Mouse (Mus musculus) neural tube, embryonic 14.5 days (tissue): ENCODE data around the gene Robo1. TPM values are rescaled to one million over a fixed set of nuclear protein-coding genes. Genes with fewer than 3 reads are reported as not detected.

Experiments used
- ATAC-seq: fragments of 200-750 bp; cut with Nextera tagmentation; 2 replicates; pipeline ENCODE4 v1.8.0; 2017; ENCODE audit warnings: low read depth, mild to moderate bottlenecking, moderate TSS enrichment, moderate library complexity
- H3K27ac ChIP-seq: fragments of 300-500 bp; sonication (generic); 2 replicates; pipeline ENCODE4 v1.5.1; 2014; ENCODE audit warnings: low read depth, mild to moderate bottlenecking, control low read depth, low read length, moderate library complexity, mixed read lengths
- H3K27me3 ChIP-seq: fragments of 300-500 bp; sonication (generic); 2 replicates; pipeline ENCODE4 v1.6.1; 2014; ENCODE audit warnings: low read length; ENCODE audit not compliant: control insufficient read depth, insufficient read depth
- H3K36me3 ChIP-seq: fragments of 300-500 bp; sonication (generic); 2 replicates; pipeline ENCODE4 v1.6.1; 2014; ENCODE audit warnings: low read length, mixed read lengths; ENCODE audit not compliant: control insufficient read depth, insufficient read depth
- H3K4me1 ChIP-seq: fragments of 300-500 bp; sonication (generic); 2 replicates; pipeline ENCODE4 v1.6.1; 2014; ENCODE audit warnings: low read length; ENCODE audit not compliant: control insufficient read depth, insufficient read depth
- H3K4me2 ChIP-seq: fragments of 300-500 bp; sonication (generic); 2 replicates; pipeline ENCODE4 v1.6.1; 2014; ENCODE audit warnings: mild to moderate bottlenecking, low read depth, low read length, control low read depth
- H3K4me3 ChIP-seq: fragments of 300-500 bp; sonication (generic); 2 replicates; pipeline ENCODE4 v1.5.1; 2014; ENCODE audit warnings: low read depth, low read length, control low read depth, mixed read lengths
- H3K9ac ChIP-seq: fragments of 300-500 bp; sonication (generic); replicated peaks from 2 replicates; pipeline ENCODE4 v1.6.1; 2014; ENCODE audit warnings: low read depth, mild to moderate bottlenecking, control low read depth, low read length, mixed read lengths
- H3K9me3 ChIP-seq: fragments of 300-500 bp; sonication (generic); 2 replicates; pipeline ENCODE4 v1.6.1; 2016; ENCODE audit warnings: low read length; ENCODE audit not compliant: control insufficient read depth
- WGBS: fragments of 180-500 bp; shearing (Covaris S2); extraction: QIAGEN DNeasy Blood & Tissue Kit; methylation state at CpG from one replicate; pipeline ENCODE4 v1.1.7; 2014; 5-methylcytosine and 5-hydroxymethylcytosine counted together
- polyA plus RNA-seq: library from polyadenylated mRNA; unstranded; fragments of >200 nt; fragmentation: Nextera tagmentation; extraction: Ambion mirVana; gene quantifications from 2 replicates; pipeline ENCODE4 v1.2.1, GENCODE M21; 2014

Robo1 gene
- polyA plus RNA-seq, 1 experiment from 2014 or later, result 46.2 TPM

- no peaks in the 10 kb centered on the region for H3K9me3 ChIP-seq
- no peaks in the 10 kb centered on the region for H3K27me3 ChIP-seq
- H3K9ac ChIP-seq, result no peak overlapping the region
- no peaks in the 10 kb centered on the region for H3K36me3 ChIP-seq
- H3K4me3 ChIP-seq, result no peak overlapping the region
- no peak overlapping the region for H3K4me2 ChIP-seq
- 65% methylated on average over 7 of the region's 7 CpGs for WGBS
- no peaks in the 10 kb centered on the region for H3K4me1 ChIP-seq
- no peak for ATAC-seq
- H3K27ac ChIP-seq, result no peak overlapping the region
Observed at GRCm38 (mm10) chr16:72861707-72862277, 553.7 kb downstream of the Robo1 start.

- Histone ChIP-seq H3K4me1 (no peaks in the 10 kb centered on the region), H3K9ac (no peak overlapping the region), H3K27ac (no peak overlapping the region), H3K27me3 (no peaks in the 10 kb centered on the region), H3K9me3 (no peaks in the 10 kb centered on the region), H3K36me3 (no peaks in the 10 kb centered on the region), H3K4me3 (no peak overlapping the region), H3K4me2 (no peak overlapping the region)
- ATAC-seq, result no peak
- WGBS, result 89% methylated on average over 4 of the region's 4 CpGs
Observed at GRCm38 (mm10) chr16:72866011-72866410, 557.9 kb downstream of the Robo1 start.

GRCm38 (mm10) chr16:72874934-72875732, 567.0 kb downstream of the Robo1 start:
- WGBS, result 48% methylated on average over 8 of the region's 8 CpGs
- H3K4me2 ChIP-seq, result no peak overlapping the region

GRCm38 (mm10) chr16:72888108-72888507, 580.0 kb downstream of the Robo1 start:
- Histone ChIP-seq H3K36me3 (no peaks in the 10 kb centered on the region), H3K4me1 (no peaks in the 10 kb centered on the region; the same call in 1 of the 2 replicates), H3K27me3 (no peaks in the 10 kb centered on the region), H3K4me3 (no peak overlapping the region), H3K27ac (no peak overlapping the region), H3K9me3 (no peaks in the 10 kb centered on the region), H3K9ac (no peak overlapping the region), H3K4me2 (no peak overlapping the region)
- ATAC-seq, result peak; percentile 66
- 8% methylated on average over 7 of the region's 7 CpGs for WGBS

More at GRCm38 (mm10) chr16:72874934-72875732, 567.0 kb downstream of the Robo1 start:
- ATAC-seq, result peak; percentile 76
- H3K4me1 ChIP-seq, result no peaks in the 10 kb centered on the region; the same call in 1 of the 2 replicates
- no peak overlapping the region for H3K4me3 ChIP-seq
- no peaks in the 10 kb centered on the region for H3K27me3 ChIP-seq
- no peaks in the 10 kb centered on the region for H3K36me3 ChIP-seq
- no peaks in the 10 kb centered on the region for H3K9me3 ChIP-seq
- no peak overlapping the region for H3K9ac ChIP-seq
- H3K27ac ChIP-seq, result 0 out of 2 replicates have a peak overlapping the region, but pooled peaks have one; percentile 3

GRCm38 (mm10) chr16:72889401-72889800, 581.3 kb downstream of the Robo1 start:
- no peak for ATAC-seq
- H3K4me1 ChIP-seq, result no peaks in the 10 kb centered on the region; the same call in 1 of the 2 replicates
- no peak overlapping the region for H3K27ac ChIP-seq
- H3K4me3 ChIP-seq, result no peak overlapping the region
- 70% methylated on average over 9 of the region's 9 CpGs for WGBS
- no peak overlapping the region for H3K9ac ChIP-seq
- H3K4me2 ChIP-seq, result no peak overlapping the region
- H3K27me3 ChIP-seq, result no peaks in the 10 kb centered on the region
- H3K9me3 ChIP-seq, result no peaks in the 10 kb centered on the region
- no peaks in the 10 kb centered on the region for H3K36me3 ChIP-seq

- Histone ChIP-seq H3K4me2 (no peak overlapping the region), H3K4me1 (peaks cover 9% of the 10 kb centered on the region; the same call in 1 of the 2 replicates), H3K9me3 (no peaks in the 10 kb centered on the region), H3K27me3 (no peaks in the 10 kb centered on the region), H3K9ac (no peak overlapping the region), H3K4me3 (no peak overlapping the region), H3K27ac (no peak overlapping the region), H3K36me3 (no peaks in the 10 kb centered on the region)
- ATAC-seq, result no peak
- 60% methylated on average over 11 of the region's 11 CpGs for WGBS
Observed at GRCm38 (mm10) chr16:72897125-72897524, 589.0 kb downstream of the Robo1 start.

GRCm38 (mm10) chr16:72908895-72909294, 600.8 kb downstream of the Robo1 start:
- H3K4me1 ChIP-seq, result no peaks in the 10 kb centered on the region
- no peaks in the 10 kb centered on the region for H3K27me3 ChIP-seq
- no peak for ATAC-seq
- no peaks in the 10 kb centered on the region for H3K9me3 ChIP-seq
- H3K4me3 ChIP-seq, result no peak overlapping the region
- no peak overlapping the region for H3K4me2 ChIP-seq
- H3K9ac ChIP-seq, result no peak overlapping the region
- no peak overlapping the region for H3K27ac ChIP-seq
- 62% methylated on average over 2 of the region's 2 CpGs for WGBS
- H3K36me3 ChIP-seq, result no peaks in the 10 kb centered on the region

GRCm38 (mm10) chr16:72913134-72913533, 605.0 kb downstream of the Robo1 start:
- Histone ChIP-seq H3K27ac (no peak overlapping the region), H3K4me1 (no peaks in the 10 kb centered on the region), H3K36me3 (no peaks in the 10 kb centered on the region), H3K4me2 (no peak overlapping the region), H3K9ac (no peak overlapping the region), H3K4me3 (no peak overlapping the region), H3K9me3 (no peaks in the 10 kb centered on the region), H3K27me3 (no peaks in the 10 kb centered on the region)
- peak; percentile 41; the same call in 1 of the 2 replicates for ATAC-seq
- 19% methylated on average over 5 of the region's 5 CpGs for WGBS

- no peaks in the 10 kb centered on the region for H3K27me3 ChIP-seq
- H3K4me2 ChIP-seq, result no peak overlapping the region
- H3K4me1 ChIP-seq, result no peaks in the 10 kb centered on the region
- H3K9me3 ChIP-seq, result no peaks in the 10 kb centered on the region
- WGBS, result 52% methylated on average over 4 of the region's 4 CpGs
- no peak for ATAC-seq
- H3K9ac ChIP-seq, result no peak overlapping the region
- H3K27ac ChIP-seq, result no peak overlapping the region
- H3K4me3 ChIP-seq, result no peak overlapping the region
- H3K36me3 ChIP-seq, result no peaks in the 10 kb centered on the region
Observed at GRCm38 (mm10) chr16:72914068-72914630, 606.0 kb downstream of the Robo1 start.
